Mouse (Mus musculus): ENCODE measurements around the gene Hist1h1d.
A peak's percentile ranks its signal among the peaks of the same experiment; 100 is the strongest.
"Not testable (repeated sequence)": the region's sequence is repeated elsewhere in the genome, so short reads cannot be mapped to it uniquely, and the experiment has no call there.

Gene Hist1h1d

GRCm38 (mm10) chr13:23550761-23551145 is 2.3 kb upstream of the Hist1h1d start:
- DNase-seq = no peak

- DNase-seq = peak; percentile 98
Observed at GRCm38 (mm10) chr13:23551146-23551834, 1.8 kb upstream of the Hist1h1d start, which contains the start of gene Hist1h4f. TSS of gene Hist1h4f (minus strand) at chr13:23551648.

GRCm38 (mm10) chr13:23551931-23552914 is 839 bp upstream of the Hist1h1d start:
- DNase-seq = no peak

GRCm38 (mm10) chr13:23554393-23554792 is 1.3 kb downstream of the Hist1h1d start:
- no peak for DNase-seq

- peak; percentile 98 for DNase-seq
Observed at GRCm38 (mm10) chr13:23554925-23555838, 2.1 kb downstream of the Hist1h1d start.

GRCm38 (mm10) chr13:23555839-23556416 is 2.9 kb downstream of the Hist1h1d start:
- DNase-seq = peak; percentile 98

- DNase-seq = no peak
Observed at GRCm38 (mm10) chr13:23556906-23557305, 3.8 kb downstream of the Hist1h1d start.

GRCm38 (mm10) chr13:23560699-23561098 is 7.6 kb downstream of the Hist1h1d start:
- DNase-seq = not testable (repeated sequence)

GRCm38 (mm10) chr13:23561531-23561882 is 8.4 kb downstream of the Hist1h1d start:
- DNase-seq = not testable (repeated sequence)

- DNase-seq = peak; percentile 99
Observed at GRCm38 (mm10) chr13:23561883-23562659, 9.0 kb downstream of the Hist1h1d start, which contains the start of gene Hist1h3e. TSS of gene Hist1h3e (minus strand) at chr13:23562369.

- DNase-seq = peak; percentile 90
Observed at GRCm38 (mm10) chr13:23562699-23563462, 9.8 kb downstream of the Hist1h1d start.

GRCm38 (mm10) chr13:23564482-23564881 is 11.4 kb downstream of the Hist1h1d start:
- DNase-seq = no peak

- DNase-seq = not testable (repeated sequence)
Observed at GRCm38 (mm10) chr13:23570261-23571021, 17.4 kb downstream of the Hist1h1d start.

- peak; percentile 98 for DNase-seq
Observed at GRCm38 (mm10) chr13:23571022-23571503, 18.0 kb downstream of the Hist1h1d start, which contains the start of the genes Hist1h2ae and Hist1h2bg. TSS of gene Hist1h2ae (minus strand) at chr13:23571220. TSS of gene Hist1h2bg (plus strand) at chr13:23571396.

- not testable (repeated sequence) for DNase-seq
Observed at GRCm38 (mm10) chr13:23571504-23572217, 18.6 kb downstream of the Hist1h1d start.

- no peak for DNase-seq
Observed at GRCm38 (mm10) chr13:23572218-23573033, 19.4 kb downstream of the Hist1h1d start.

GRCm38 (mm10) chr13:23573034-23573897 is 20.2 kb downstream of the Hist1h1d start:
- peak; percentile 88 for DNase-seq
